Mouse (Mus musculus): ENCODE results near the gene Vmn2r84. TPM values are rescaled to one million over a fixed set of nuclear protein-coding genes. Genes with fewer than 3 reads are reported as not detected.
"Not testable (repeated sequence)": the region's sequence is repeated elsewhere in the genome, so short reads cannot be mapped to it uniquely, and the experiment has no call there.

Vmn2r84 gene
- not detected in 2 replicates for polyA plus RNA-seq (2015; fragmentation: Nextera tagmentation; extraction: Ambion mirVana)

DNA sequence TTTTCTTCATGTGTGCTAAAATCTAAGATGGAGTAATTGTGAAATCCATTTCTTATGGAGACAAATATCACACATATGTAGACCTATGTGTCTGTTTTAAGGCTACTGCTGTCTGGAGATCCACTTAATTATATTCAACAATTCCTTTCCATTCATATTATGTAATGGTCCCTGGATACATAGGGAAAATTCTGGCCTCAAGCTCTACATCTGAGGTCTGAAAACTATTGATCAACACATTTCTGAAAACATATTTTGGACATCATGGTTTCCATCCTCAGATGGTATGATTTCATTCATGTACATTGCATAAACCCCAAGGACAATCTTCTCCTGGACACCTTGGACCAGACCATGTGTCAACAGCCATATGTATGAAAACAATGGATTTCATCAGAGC is at the start of gene Vmn2r84:
TSS of gene Vmn2r84 (minus strand) at position 101 of the 400 bp plus-strand sequence.
- no peaks in the 10 kb centered on the region for H3K27me3 ChIP-seq (ENCODE audit: insufficient read depth, low read length)
- no peak within 1 kb of the TSS for H3K4me3 ChIP-seq (ENCODE audit: low read length)
- H3K4me1 ChIP-seq (ENCODE audit: insufficient read depth, low read length), result no peaks in the 10 kb centered on the region
- no peaks in the 10 kb centered on the region for H3K9me3 ChIP-seq (ENCODE audit: low read length)
- no peak within 1 kb of the TSS for H3K4me2 ChIP-seq (replicated peaks; ENCODE audit: low read depth, low read length)
- H3K9ac ChIP-seq (replicated peaks; ENCODE audit: low read length), result no peak within 1 kb of the TSS
- no peak for ATAC-seq (ENCODE audit: low FRiP score, low TSS enrichment)
- H3K36me3 ChIP-seq (ENCODE audit: insufficient read depth, low read length), result no peaks in the 10 kb centered on the region
- H3K27ac ChIP-seq (ENCODE audit: low read length), result no peak within 1 kb of the TSS

DNA sequence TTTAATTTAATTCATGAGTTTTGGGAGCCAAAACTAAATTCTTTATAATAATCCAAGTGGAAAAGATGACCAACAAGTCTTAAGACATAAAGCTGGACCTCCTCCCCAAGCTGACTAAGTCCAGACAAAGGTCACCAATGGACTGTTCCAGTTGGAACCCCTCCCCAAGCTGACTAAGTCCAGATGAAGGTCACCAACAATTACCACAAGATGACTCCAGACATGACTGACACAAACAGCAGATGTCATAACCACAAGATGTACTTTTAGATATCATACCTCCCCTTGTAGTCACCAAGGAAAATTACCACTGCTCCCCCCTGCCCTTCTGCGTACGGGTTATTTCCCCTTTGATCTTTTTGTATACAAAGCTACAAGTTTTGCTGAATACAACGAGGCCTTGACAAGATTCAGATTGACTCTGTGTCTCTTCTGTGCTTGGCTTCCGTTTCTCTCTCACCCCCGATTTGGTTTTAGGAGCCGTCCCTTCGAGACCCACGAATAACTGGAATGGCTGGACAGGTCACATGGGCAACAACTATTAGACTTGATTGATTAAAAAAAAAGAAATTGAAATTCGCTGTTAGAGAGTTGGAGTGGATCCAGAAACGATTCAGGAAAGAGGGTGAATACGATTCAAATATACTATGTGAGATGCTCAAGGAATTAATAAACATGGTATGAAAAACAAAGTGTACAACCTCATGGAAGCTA is 40.2 kb upstream of the Vmn2r84 start:
- H3K36me3 ChIP-seq (ENCODE audit: insufficient read depth, low read length); H3K27me3 ChIP-seq (ENCODE audit: insufficient read depth, low read length); H3K4me1 ChIP-seq (ENCODE audit: insufficient read depth, low read length); H3K27ac ChIP-seq (ENCODE audit: low read length); H3K4me3 ChIP-seq (ENCODE audit: low read length); H3K9me3 ChIP-seq (ENCODE audit: low read length); H3K9ac ChIP-seq (replicated peaks; ENCODE audit: low read length); ATAC-seq (ENCODE audit: low FRiP score, low TSS enrichment); H3K4me2 ChIP-seq (replicated peaks; ENCODE audit: low read depth, low read length): not testable (repeated sequence)
- WGBS, result 84% methylated on average over 11 of the region's 11 CpGs

DNA sequence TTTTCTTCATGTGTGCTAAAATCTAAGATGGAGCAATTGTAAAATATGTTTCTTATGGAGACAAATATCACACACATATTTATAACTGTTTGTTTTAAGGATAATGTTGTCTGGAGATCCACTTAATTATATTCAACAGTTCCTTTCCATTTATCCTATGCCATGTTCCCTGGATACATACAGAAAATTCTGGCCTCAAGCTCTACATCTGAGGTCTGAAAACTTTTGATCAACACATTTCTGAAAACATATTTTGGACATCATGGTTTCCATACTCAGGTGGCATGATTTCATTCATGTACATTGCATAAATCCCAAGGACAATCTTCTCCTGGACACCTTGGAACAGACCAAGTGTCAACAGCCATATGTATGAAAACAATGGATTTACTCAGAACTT is 35.5 kb upstream of the Vmn2r84 start, which contains the start of gene Vmn2r85:
TSS of gene Vmn2r85 (minus strand) at position 101 of the 400 bp plus-strand sequence.
- not testable (repeated sequence) for ATAC-seq (ENCODE audit: low FRiP score, low TSS enrichment)

DNA sequence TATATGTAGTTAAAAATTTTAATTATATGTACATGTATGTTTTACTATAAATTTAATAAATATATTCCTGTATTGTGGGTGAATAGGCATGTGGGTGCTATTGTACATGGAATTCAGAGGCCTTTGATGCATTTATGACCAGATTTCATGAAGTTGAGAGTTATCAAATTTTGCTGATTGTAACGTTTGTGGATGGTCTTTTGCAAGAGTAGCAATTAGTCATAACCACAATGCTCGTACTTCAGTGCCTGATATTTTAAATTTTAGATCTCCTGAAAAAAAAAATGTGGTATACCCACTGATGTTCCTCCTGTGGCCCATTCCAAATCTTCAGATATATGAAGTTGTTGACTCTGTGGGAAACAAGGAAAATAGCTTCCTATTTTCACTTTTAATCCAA is 28.2 kb upstream of the Vmn2r84 start:
- not testable (repeated sequence) for H3K4me3 ChIP-seq (ENCODE audit: low read length); H3K27me3 ChIP-seq (ENCODE audit: insufficient read depth, low read length); H3K9me3 ChIP-seq (ENCODE audit: low read length); H3K4me1 ChIP-seq (ENCODE audit: insufficient read depth, low read length); H3K27ac ChIP-seq (ENCODE audit: low read length); ATAC-seq (ENCODE audit: low FRiP score, low TSS enrichment); H3K4me2 ChIP-seq (replicated peaks; ENCODE audit: low read depth, low read length); H3K9ac ChIP-seq (replicated peaks; ENCODE audit: low read length); H3K36me3 ChIP-seq (ENCODE audit: insufficient read depth, low read length)
- 78% methylated on average over 2 of the region's 2 CpGs for WGBS

More for the DNA sequence above, 35.5 kb upstream of the Vmn2r84 start, which contains the start of gene Vmn2r85:
- H3K4me2 ChIP-seq (replicated peaks; ENCODE audit: low read depth, low read length); H3K9me3 ChIP-seq (ENCODE audit: low read length); H3K27ac ChIP-seq (ENCODE audit: low read length); H3K4me1 ChIP-seq (ENCODE audit: insufficient read depth, low read length); H3K4me3 ChIP-seq (ENCODE audit: low read length); H3K9ac ChIP-seq (replicated peaks; ENCODE audit: low read length); H3K27me3 ChIP-seq (ENCODE audit: insufficient read depth, low read length); H3K36me3 ChIP-seq (ENCODE audit: insufficient read depth, low read length): not testable (repeated sequence)

DNA sequence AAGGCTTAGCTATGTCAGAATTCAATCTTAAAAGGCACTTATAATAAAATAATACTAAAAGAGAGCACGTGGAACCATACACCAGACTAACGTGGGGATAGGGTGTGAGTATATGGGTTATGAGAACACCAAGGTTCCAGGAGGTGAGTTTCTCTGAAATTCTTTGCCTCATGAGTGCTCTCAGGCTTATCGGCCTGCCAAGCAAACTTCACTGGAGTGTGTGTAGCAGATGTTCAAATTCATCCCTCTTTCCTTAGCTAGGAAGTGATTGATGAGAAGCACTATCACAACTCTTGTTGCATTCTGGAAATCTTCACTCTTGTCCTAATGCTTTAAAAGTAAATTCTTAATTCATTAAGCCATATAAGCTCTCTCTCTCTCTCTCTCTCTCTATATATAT is 26.3 kb upstream of the Vmn2r84 start:
- no peak for ATAC-seq (ENCODE audit: low FRiP score, low TSS enrichment)
- no peak overlapping the region for H3K9ac ChIP-seq (replicated peaks; ENCODE audit: low read length)
- H3K27ac ChIP-seq (ENCODE audit: low read length), result no peak overlapping the region
- no peaks in the 10 kb centered on the region for H3K36me3 ChIP-seq (ENCODE audit: insufficient read depth, low read length)
- no peaks in the 10 kb centered on the region for H3K4me1 ChIP-seq (ENCODE audit: insufficient read depth, low read length)
- no peak overlapping the region for H3K4me2 ChIP-seq (replicated peaks; ENCODE audit: low read depth, low read length)
- no peaks in the 10 kb centered on the region for H3K27me3 ChIP-seq (ENCODE audit: insufficient read depth, low read length)
- WGBS, result 82% methylated on average over 3 of the region's 3 CpGs
- H3K9me3 ChIP-seq (ENCODE audit: low read length), result no peaks in the 10 kb centered on the region
- H3K4me3 ChIP-seq (ENCODE audit: low read length), result no peak overlapping the region

DNA sequence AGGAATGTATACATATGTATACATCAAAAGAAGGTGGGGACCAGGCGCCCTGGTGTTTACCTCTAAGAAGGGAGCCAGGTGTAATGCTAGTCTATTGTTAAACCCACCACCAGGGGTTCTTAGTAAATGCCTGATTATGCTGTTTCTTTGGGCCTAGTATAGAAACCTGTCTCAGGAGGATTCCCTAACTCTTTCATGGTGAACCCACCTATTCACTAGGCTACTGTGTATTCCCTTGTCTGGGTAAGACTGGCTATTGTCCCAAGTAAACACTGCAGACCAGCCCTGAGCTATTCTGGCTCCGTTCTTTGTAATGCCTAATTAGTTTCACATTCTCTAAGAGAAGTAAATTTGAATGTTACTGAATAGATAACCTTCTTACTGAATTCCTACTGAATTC is 25.8 kb upstream of the Vmn2r84 start:
- not testable (repeated sequence) for H3K9ac ChIP-seq (replicated peaks; ENCODE audit: low read length); H3K36me3 ChIP-seq (ENCODE audit: insufficient read depth, low read length); H3K4me1 ChIP-seq (ENCODE audit: insufficient read depth, low read length); H3K27me3 ChIP-seq (ENCODE audit: insufficient read depth, low read length); ATAC-seq (ENCODE audit: low FRiP score, low TSS enrichment); H3K27ac ChIP-seq (ENCODE audit: low read length); H3K4me3 ChIP-seq (ENCODE audit: low read length); H3K4me2 ChIP-seq (replicated peaks; ENCODE audit: low read depth, low read length); H3K9me3 ChIP-seq (ENCODE audit: low read length)
- WGBS, result 71% methylated on average over 2 of the region's 2 CpGs

DNA sequence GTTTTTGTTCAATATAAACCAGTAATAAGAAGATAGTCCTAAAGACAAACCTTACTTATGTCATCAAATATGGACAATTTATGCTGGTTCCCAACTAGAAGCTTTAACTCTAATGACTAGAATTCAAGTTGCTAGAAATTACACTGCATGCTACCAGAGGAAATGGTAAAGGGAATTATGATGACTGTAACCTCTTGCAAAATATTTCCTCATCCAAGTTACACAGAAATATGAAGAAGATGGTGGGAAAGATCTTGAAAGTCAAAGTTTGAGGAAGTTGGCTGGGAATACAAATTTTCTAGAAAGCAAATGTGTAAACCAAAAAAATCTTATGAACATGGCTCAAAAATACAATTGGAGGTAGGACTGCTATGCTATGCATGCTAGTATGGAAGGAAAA is 22.2 kb upstream of the Vmn2r84 start:
- H3K9ac ChIP-seq (replicated peaks; ENCODE audit: low read length); H3K4me1 ChIP-seq (ENCODE audit: insufficient read depth, low read length); H3K4me2 ChIP-seq (replicated peaks; ENCODE audit: low read depth, low read length); H3K4me3 ChIP-seq (ENCODE audit: low read length); H3K27ac ChIP-seq (ENCODE audit: low read length); H3K27me3 ChIP-seq (ENCODE audit: insufficient read depth, low read length); H3K36me3 ChIP-seq (ENCODE audit: insufficient read depth, low read length); ATAC-seq (ENCODE audit: low FRiP score, low TSS enrichment); H3K9me3 ChIP-seq (ENCODE audit: low read length): not testable (repeated sequence)

DNA sequence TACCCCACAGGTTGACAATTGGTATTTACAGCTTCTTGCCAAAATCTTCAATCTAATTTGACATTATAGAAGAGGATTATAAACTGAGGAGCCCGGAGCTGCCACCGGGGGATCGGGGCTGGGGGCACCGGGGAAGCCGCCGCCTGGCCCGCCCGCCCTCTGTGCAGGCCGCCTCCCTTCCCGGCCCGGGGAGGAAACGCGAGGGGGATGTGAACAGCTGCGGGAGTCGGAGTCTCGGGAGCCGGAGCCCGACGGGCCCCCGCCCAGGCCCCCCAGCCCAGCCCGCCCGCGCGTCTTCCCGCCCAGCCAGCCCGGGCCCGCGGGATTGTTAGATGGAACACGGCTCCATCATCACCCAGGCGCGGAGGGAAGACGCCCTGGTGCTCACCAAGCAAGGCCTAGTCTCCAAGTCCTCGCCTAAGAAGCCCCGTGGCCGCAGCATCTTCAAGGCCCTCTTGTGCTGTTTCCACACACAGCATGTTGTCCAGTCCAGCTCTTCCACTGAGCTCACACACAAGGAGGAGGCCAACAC is 18.1 kb upstream of the Vmn2r84 start:
- peak; percentile 57; the same call in 1 of the 2 replicates for ATAC-seq (ENCODE audit: low FRiP score, low TSS enrichment)
- 71% methylated on average over 19 of the region's 35 CpGs for WGBS
- not testable (repeated sequence) for H3K9ac ChIP-seq (replicated peaks; ENCODE audit: low read length); H3K4me2 ChIP-seq (replicated peaks; ENCODE audit: low read depth, low read length); H3K36me3 ChIP-seq (ENCODE audit: insufficient read depth, low read length); H3K27me3 ChIP-seq (ENCODE audit: insufficient read depth, low read length); H3K4me3 ChIP-seq (ENCODE audit: low read length); H3K4me1 ChIP-seq (ENCODE audit: insufficient read depth, low read length); H3K9me3 ChIP-seq (ENCODE audit: low read length); H3K27ac ChIP-seq (ENCODE audit: low read length)

DNA sequence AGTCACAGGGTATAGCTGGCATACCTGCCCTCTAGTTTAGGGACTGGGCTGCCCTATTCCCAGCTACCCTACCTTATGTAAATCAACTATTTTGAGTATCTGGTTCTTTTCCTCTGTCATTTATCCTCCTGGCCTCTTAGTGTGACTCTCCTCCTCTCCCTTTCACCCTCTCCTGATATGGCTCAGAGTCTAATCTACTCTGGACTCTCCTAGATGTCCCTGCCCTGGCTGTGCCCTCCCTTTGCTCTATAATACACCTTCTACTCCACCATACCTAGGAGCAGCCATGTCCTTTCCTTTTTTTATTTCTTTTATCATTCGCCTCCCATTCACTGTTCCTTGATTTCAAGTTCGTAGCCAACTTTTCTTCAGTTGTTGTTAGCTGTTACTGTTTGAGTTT is 19.0 kb downstream of the Vmn2r84 start:
- no peak overlapping the region for H3K9ac ChIP-seq (replicated peaks; ENCODE audit: low read length)
- no peak overlapping the region for H3K4me2 ChIP-seq (replicated peaks; ENCODE audit: low read depth, low read length)
- H3K27ac ChIP-seq (ENCODE audit: low read length), result no peak overlapping the region
- H3K36me3 ChIP-seq (ENCODE audit: insufficient read depth, low read length), result no peaks in the 10 kb centered on the region
- H3K27me3 ChIP-seq (ENCODE audit: insufficient read depth, low read length), result no peaks in the 10 kb centered on the region
- no peak overlapping the region for H3K4me3 ChIP-seq (ENCODE audit: low read length)
- no peaks in the 10 kb centered on the region for H3K9me3 ChIP-seq (ENCODE audit: low read length)
- WGBS, result 86% methylated on average over 2 of the region's 2 CpGs
- H3K4me1 ChIP-seq (ENCODE audit: insufficient read depth, low read length), result no peaks in the 10 kb centered on the region
- no peak for ATAC-seq (ENCODE audit: low FRiP score, low TSS enrichment)

DNA sequence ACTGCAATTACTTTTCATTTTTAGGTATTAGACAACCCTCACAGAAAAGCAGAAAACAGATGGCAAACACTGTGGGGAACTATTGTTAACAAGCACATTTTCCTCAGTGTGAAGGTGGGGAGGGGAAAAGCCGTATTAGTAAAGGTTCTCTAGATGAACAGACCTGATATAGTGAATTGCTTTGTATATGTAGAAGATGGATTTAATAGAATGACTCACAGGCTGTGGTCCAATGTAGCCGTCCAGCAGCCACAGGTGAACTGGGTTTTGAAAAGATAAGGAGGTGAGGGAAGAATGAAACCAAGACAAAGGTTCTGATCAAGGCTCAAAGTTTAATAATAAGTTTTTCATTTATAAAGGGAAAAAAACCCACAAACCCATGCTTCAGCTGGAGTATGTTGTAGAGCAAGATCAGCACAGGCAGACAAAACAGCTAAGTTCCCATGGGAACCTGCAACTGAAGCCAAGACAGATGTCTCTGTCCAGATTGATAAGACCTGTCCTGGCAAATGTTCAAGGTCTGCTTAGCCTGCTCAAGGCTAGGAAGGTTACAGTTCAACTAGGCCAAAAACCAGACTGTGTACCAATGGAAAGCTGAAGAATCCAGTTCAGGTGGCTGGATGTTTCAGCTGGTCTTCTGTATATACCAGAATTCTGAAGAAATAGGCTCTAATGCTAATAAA is 21.5 kb downstream of the Vmn2r84 start:
- Histone ChIP-seq H3K36me3 (ENCODE audit: insufficient read depth, low read length) (no peaks in the 10 kb centered on the region), H3K4me2 (replicated peaks; ENCODE audit: low read depth, low read length) (no peak overlapping the region), H3K9ac (replicated peaks; ENCODE audit: low read length) (no peak overlapping the region), H3K27ac (ENCODE audit: low read length) (no peak overlapping the region), H3K4me3 (ENCODE audit: low read length) (no peak overlapping the region), H3K27me3 (ENCODE audit: insufficient read depth, low read length) (no peaks in the 10 kb centered on the region), H3K9me3 (ENCODE audit: low read length) (no peaks in the 10 kb centered on the region), H3K4me1 (ENCODE audit: insufficient read depth, low read length) (no peaks in the 10 kb centered on the region)
- WGBS, result 79% methylated on average over 2 of the region's 2 CpGs
- no peak for ATAC-seq (ENCODE audit: low FRiP score, low TSS enrichment)
